ENCODE assay signal across 8 mouse cellular contexts in the genomic region with DNA sequence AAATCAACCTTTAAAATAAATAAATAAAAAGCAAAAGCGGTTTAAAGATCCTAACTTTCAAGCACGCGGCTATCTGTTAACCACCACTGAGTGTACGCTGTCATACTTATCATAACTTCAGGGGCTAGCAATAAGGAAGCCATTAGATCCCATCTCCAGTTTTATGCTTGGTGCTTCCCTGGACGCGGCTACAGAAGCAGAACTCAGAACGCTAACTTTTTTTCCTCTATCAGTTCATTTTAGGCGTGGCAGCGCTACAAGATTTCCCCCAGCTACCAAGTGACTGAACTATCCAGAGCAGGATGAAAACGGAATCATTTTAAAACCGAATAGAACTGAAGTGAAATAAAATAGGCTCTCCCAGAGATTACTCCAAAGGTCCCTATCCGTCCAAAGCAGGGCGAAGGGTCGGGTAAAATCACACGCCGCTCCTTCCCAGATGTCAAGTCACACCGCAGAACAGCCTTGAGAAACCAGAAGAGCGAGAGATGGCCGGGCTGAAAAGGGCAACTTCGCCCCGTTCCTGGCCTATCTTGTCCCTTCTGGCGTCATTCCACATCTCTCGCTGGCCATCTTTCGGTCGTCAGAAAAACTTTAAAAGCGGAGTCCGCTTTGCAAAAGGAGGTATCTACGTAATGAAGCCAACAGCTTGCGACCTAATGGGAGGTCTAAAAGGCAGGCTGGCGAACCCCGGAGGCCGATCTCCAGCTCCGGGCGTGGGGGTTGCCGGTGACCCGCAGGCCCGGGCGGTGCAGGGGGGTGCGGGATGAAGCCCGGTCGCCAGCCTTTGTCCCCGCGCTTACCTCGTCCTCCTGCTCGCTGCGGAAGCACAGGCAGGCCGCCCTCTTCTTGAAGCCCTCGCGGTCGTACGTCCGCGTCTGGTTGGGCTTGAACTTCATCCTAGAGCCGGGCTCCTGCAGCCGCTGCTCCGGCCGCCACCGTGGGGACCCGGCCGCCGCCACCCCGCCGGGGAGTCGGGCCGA. TPM values are rescaled to one million over a fixed set of nuclear protein-coding genes. Genes with fewer than 3 reads are reported as not detected.
DNase-seq lines count a peak whose midpoint lies in the region; ATAC-seq and TF ChIP-seq lines count a peak whose summit lies in the region.

No protein-coding gene starts in this region.

- 1% methylated on average over 65 of the region's 65 CpGs for WGBS in forebrain, embryonic 10.5 days
- WGBS in limb, embryonic 13.5 days = under 1% methylated on average over 65 of the region's 65 CpGs
- WGBS in midbrain, embryonic 11.5 days = 1% methylated on average over 60 of the region's 65 CpGs
- under 1% methylated on average over 65 of the region's 65 CpGs for WGBS in small intestine, adult 2 months

- no peak for TF ChIP-seq CTCF in gastrocnemius, adult 2 months (IDR thresholded peaks at IDR 0.05)
- TF ChIP-seq CTCF in small intestine, adult 2 months (IDR thresholded peaks at IDR 0.05; ENCODE audit: extremely low read depth, insufficient read length, insufficient replicate concordance, low read depth, low read length) = no peak

- peak; percentile 72 for DNase-seq in gastrocnemius, adult 2 months
- DNase-seq in gastrocnemius, adult 18-20 months (ENCODE audit: low spot score) = no peak
- DNase-seq in c-Kit-negative CD71-positive TER-119-positive erythroid progenitor cells, embryonic 14.5 days (ENCODE audit: low read depth, low spot score) = peak; percentile 54
- DNase-seq in forebrain, embryonic 10.5 days (ENCODE audit: extremely low spot score, low spot score) = peak; percentile 65
- peak; percentile 55 to 69 for DNase-seq in heart, postnatal 36 days
- peak; percentile 96 for DNase-seq in midbrain, embryonic 11.5 days (ENCODE audit: low spot score, missing footprints)

- ATAC-seq in limb, embryonic 13.5 days (ENCODE audit: low FRiP score, low read depth) = peak; percentile 25
- peak; percentile 68 for ATAC-seq in midbrain, embryonic 11.5 days (ENCODE audit: low FRiP score)

- peaks cover 51% of the 10 kb centered on the region for H3K4me1 ChIP-seq in forebrain, embryonic 10.5 days
- H3K4me1 ChIP-seq in limb, embryonic 13.5 days = peaks cover 36% of the 10 kb centered on the region
- peaks cover 19% of the 10 kb centered on the region for H3K4me1 ChIP-seq in midbrain, embryonic 11.5 days (ENCODE audit: control insufficient read depth, insufficient read depth, low read length)
- peaks cover 8% of the 10 kb centered on the region for H3K4me1 ChIP-seq in small intestine, adult 2 months (ENCODE audit: control insufficient read depth, insufficient read depth, insufficient read length, low read length)

- peak overlapping the region; percentile 98 for H3K27ac ChIP-seq in gastrocnemius, adult 2 months
- H3K27ac ChIP-seq in forebrain, embryonic 10.5 days = peak overlapping the region; percentile 97
- H3K27ac ChIP-seq in limb, embryonic 13.5 days = peak overlapping the region; percentile 85
- H3K27ac ChIP-seq in midbrain, embryonic 11.5 days (ENCODE audit: low read depth, low read length) = peak overlapping the region; percentile 87
- peak overlapping the region; percentile 76 for H3K27ac ChIP-seq in small intestine, adult 2 months (ENCODE audit: insufficient read depth, low read depth, low read length)

- H3K4me2 ChIP-seq in limb, embryonic 13.5 days (replicated peaks) = peak overlapping the region; percentile 85
- peak overlapping the region; percentile 88 for H3K4me2 ChIP-seq in midbrain, embryonic 11.5 days

- intact Hi-C loops in gastrocnemius, adult 2 months (cut with DNase I) = loop anchor here (5.0 kb wide), 3 partner anchors 74 to 209 kb away; no protein-coding TSS in a partner anchor
- intact Hi-C loops in heart, postnatal 36 days (cut with DNase I) = loop anchor here (2.0 to 5.0 kb wide), 2 partner anchors 208 to 1054 kb away; a partner anchor contains a TSS

- H3K9me3 ChIP-seq in forebrain, embryonic 10.5 days = no peaks in the 10 kb centered on the region
- H3K9me3 ChIP-seq in limb, embryonic 13.5 days = no peaks in the 10 kb centered on the region
- H3K9me3 ChIP-seq in midbrain, embryonic 11.5 days (ENCODE audit: control insufficient read depth, low read length) = no peaks in the 10 kb centered on the region

- no peak for TF ChIP-seq POLR2A in small intestine, adult 2 months (IDR thresholded peaks at IDR 0.05; ENCODE audit: low read depth, low read length)

- peak overlapping the region; percentile 97 for H3K9ac ChIP-seq in limb, embryonic 13.5 days
- peak overlapping the region; percentile 98 for H3K9ac ChIP-seq in midbrain, embryonic 11.5 days (ENCODE audit: low read length)

- peak overlapping the region; percentile 98 for H3K4me3 ChIP-seq in gastrocnemius, adult 2 months
- H3K4me3 ChIP-seq in forebrain, embryonic 10.5 days = peak overlapping the region; percentile 92
- H3K4me3 ChIP-seq in limb, embryonic 13.5 days = peak overlapping the region; percentile 95
- peak overlapping the region; percentile 91 for H3K4me3 ChIP-seq in midbrain, embryonic 11.5 days (ENCODE audit: low read depth, low read length)
- peak overlapping the region; percentile 75 for H3K4me3 ChIP-seq in small intestine, adult 2 months (ENCODE audit: low read depth, low read length)

- H3K27me3 ChIP-seq in forebrain, embryonic 10.5 days (ENCODE audit: poor library complexity, severe bottlenecking) = no peaks in the 10 kb centered on the region
- H3K27me3 ChIP-seq in limb, embryonic 13.5 days = no peaks in the 10 kb centered on the region
- H3K27me3 ChIP-seq in midbrain, embryonic 11.5 days (ENCODE audit: control insufficient read depth, insufficient read depth, low read length) = no peaks in the 10 kb centered on the region
- no peaks in the 10 kb centered on the region for H3K27me3 ChIP-seq in small intestine, adult 2 months (ENCODE audit: control insufficient read depth, insufficient read depth, low read length)

- peaks cover 23% of the 10 kb centered on the region for H3K36me3 ChIP-seq in forebrain, embryonic 10.5 days (replicated peaks)
- peaks cover 11% of the 10 kb centered on the region for H3K36me3 ChIP-seq in limb, embryonic 13.5 days
- H3K36me3 ChIP-seq in midbrain, embryonic 11.5 days (ENCODE audit: control insufficient read depth, insufficient read depth, low read length) = no peaks in the 10 kb centered on the region
- H3K36me3 ChIP-seq in small intestine, adult 2 months (ENCODE audit: control insufficient read depth, insufficient read depth, low read length) = no peaks in the 10 kb centered on the region

RNA-seq across cellular contexts. Expression of a gene that starts 0.8 kb away (rescaled TPM):
- 100 to 1,000 TPM; 182 to 332 TPM for total RNA-seq in gastrocnemius, adult 2 months (2021)
- total RNA-seq in gastrocnemius, adult 18-20 months (2021) = 100 to 1,000 TPM; 287 to 374 TPM
- 76.9 and 82.3 TPM in 2 replicates for polyA plus RNA-seq in forebrain, embryonic 10.5 days (2016; fragmentation: Nextera tagmentation; extraction: Ambion mirVana)
- total RNA-seq in heart, postnatal 36 days (2021) = 100 to 1,000 TPM; 245 to 277 TPM
- 92.0 and 98.6 TPM in 2 replicates for polyA plus RNA-seq in limb, embryonic 13.5 days (2015; fragmentation: Nextera tagmentation; extraction: Ambion mirVana)
- 141 and 148 TPM in 2 replicates for polyA plus RNA-seq in midbrain, embryonic 11.5 days (2014; fragmentation: Nextera tagmentation; extraction: Ambion mirVana)
- 9.2 and 89.4 TPM in 2 replicates for polyA plus RNA-seq in small intestine, adult 2 months (2012; rRNA removed)

RNA-seq across cellular contexts. Expression of a gene that starts 48.2 kb away (rescaled TPM):
- total RNA-seq in gastrocnemius, adult 2 months (2021) = 10 to 100 TPM; 71.3 to 75.6 TPM
- 10 to 100 TPM; 65.4 to 75.4 TPM for total RNA-seq in gastrocnemius, adult 18-20 months (2021)
- polyA plus RNA-seq in forebrain, embryonic 10.5 days (2016; fragmentation: Nextera tagmentation; extraction: Ambion mirVana) = 460 and 496 TPM in 2 replicates
- 10 to 100 TPM; 88.0 to 92.7 TPM for total RNA-seq in heart, postnatal 36 days (2021)
- 333 and 339 TPM in 2 replicates for polyA plus RNA-seq in limb, embryonic 13.5 days (2015; fragmentation: Nextera tagmentation; extraction: Ambion mirVana)
- polyA plus RNA-seq in midbrain, embryonic 11.5 days (2014; fragmentation: Nextera tagmentation; extraction: Ambion mirVana) = 518 and 522 TPM in 2 replicates
- 6.7 and 17.5 TPM in 2 replicates for polyA plus RNA-seq in small intestine, adult 2 months (2012; rRNA removed)

Comparison
In these comparisons a context has a peak if more than half of its experiments do, and no peak if none do; other contexts are left out.
1. RNA of a gene that starts 48.2 kb away (polyA plus RNA-seq): 518 to 522 TPM in midbrain, embryonic 11.5 days, 460 to 496 TPM in forebrain, embryonic 10.5 days and 333 to 339 TPM in limb, embryonic 13.5 days; 6.7 to 17.5 TPM in small intestine, adult 2 months; every median in the first group is over 10 times any median in the second.
2. Peak in every context shown above with its lines, with median percentiles within 50 percentile points of each other: H3K27ac ChIP-seq and H3K4me3 ChIP-seq.